Mouse (Mus musculus): Measurements from ENCODE around the gene Mrc1. TPM values are rescaled to one million over a fixed set of nuclear protein-coding genes. Genes with fewer than 3 reads are reported as not detected.

The Mrc1 gene
- polyA plus RNA-seq, 1 experiment from 2014 or later: 4.9 TPM

- Histone ChIP-seq H3K9me3 (replicated peaks; ENCODE audit: control insufficient read depth, low read length) (no peaks in the 10 kb centered on the region), H3K27ac (ENCODE audit: low read length) (no peak overlapping the region), H3K36me3 (ENCODE audit: control insufficient read depth, insufficient read depth) (no peaks in the 10 kb centered on the region), H3K4me3 (ENCODE audit: low read length) (no peak overlapping the region), H3K4me2 (ENCODE audit: low read depth, low read length) (no peak overlapping the region), H3K4me1 (ENCODE audit: control insufficient read depth, insufficient read depth, low read length) (no peaks in the 10 kb centered on the region; the same call in 1 of the 2 replicates), H3K9ac (ENCODE audit: low read length) (no peak overlapping the region), H3K27me3 (ENCODE audit: control insufficient read depth, insufficient read depth, low read length) (no peaks in the 10 kb centered on the region)
- no peak for ATAC-seq (replicated peaks; ENCODE audit: extremely low read depth, insufficient read depth, low FRiP score)
- 48% methylated on average over 2 of the region's 2 CpGs for WGBS
Observed at GRCm38 (mm10) chr2:14233983-14234382, 4.8 kb downstream of the Mrc1 start.

DNA sequence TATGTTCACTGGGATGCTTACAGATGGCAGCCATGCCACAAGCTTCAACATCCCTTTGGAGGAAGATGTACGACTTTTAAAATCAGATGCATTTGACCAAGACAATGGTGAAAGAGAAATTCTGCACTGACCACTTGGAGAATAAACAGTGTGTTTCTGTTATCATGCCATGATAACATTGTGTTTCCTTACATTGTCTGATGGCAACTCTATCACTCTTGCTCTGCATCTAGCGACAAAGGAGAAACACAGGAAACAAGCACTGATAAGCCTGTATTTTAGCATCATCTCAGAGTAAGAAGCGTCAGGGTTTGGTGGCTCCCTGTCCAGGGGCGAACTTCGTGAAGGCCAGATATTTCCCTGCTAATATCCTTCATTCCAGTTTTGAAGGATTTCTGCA lies 6.1 kb downstream of the Mrc1 start:
- no peaks in the 10 kb centered on the region for H3K9me3 ChIP-seq (replicated peaks; ENCODE audit: control insufficient read depth, low read length)
- H3K4me1 ChIP-seq (ENCODE audit: control insufficient read depth, insufficient read depth, low read length): peaks cover 7% of the 10 kb centered on the region; the same call in 1 of the 2 replicates
- ATAC-seq (replicated peaks; ENCODE audit: extremely low read depth, insufficient read depth, low FRiP score): no peak
- no peaks in the 10 kb centered on the region for H3K36me3 ChIP-seq (ENCODE audit: control insufficient read depth, insufficient read depth)
- H3K4me2 ChIP-seq (ENCODE audit: low read depth, low read length): no peak overlapping the region
- no peaks in the 10 kb centered on the region for H3K27me3 ChIP-seq (ENCODE audit: control insufficient read depth, insufficient read depth, low read length)
- H3K27ac ChIP-seq (ENCODE audit: low read length): no peak overlapping the region
- 51% methylated on average over 5 of the region's 5 CpGs for WGBS
- no peak overlapping the region for H3K4me3 ChIP-seq (ENCODE audit: low read length)
- H3K9ac ChIP-seq (ENCODE audit: low read length): no peak overlapping the region

DNA sequence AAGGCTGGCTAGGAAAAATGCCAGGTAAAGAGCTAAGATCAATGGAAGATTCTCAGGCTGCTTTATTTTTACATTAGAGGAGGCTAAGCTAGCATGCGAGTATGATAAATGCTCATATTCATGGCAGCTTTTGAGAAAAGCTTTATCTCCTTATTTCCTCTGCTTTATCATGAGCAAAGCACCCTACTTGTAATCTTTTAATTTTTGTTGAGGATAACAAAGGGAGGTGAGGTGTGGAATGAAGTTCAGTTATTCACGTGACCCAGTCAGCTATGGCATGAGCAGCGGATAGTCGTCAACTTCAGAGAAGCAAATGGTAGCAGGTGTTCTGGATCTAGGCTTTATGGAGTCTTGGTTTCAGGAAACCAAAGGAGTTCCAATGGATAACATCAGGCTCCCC lies 7.7 kb downstream of the Mrc1 start:
- ATAC-seq (replicated peaks; ENCODE audit: extremely low read depth, insufficient read depth, low FRiP score): no peak
- no peak overlapping the region for H3K4me3 ChIP-seq (ENCODE audit: low read length)
- H3K27ac ChIP-seq (ENCODE audit: low read length): no peak overlapping the region
- no peak overlapping the region for H3K9ac ChIP-seq (ENCODE audit: low read length)
- no peak overlapping the region for H3K4me2 ChIP-seq (ENCODE audit: low read depth, low read length)
- WGBS: 79% methylated on average over 4 of the region's 4 CpGs
- no peaks in the 10 kb centered on the region for H3K36me3 ChIP-seq (ENCODE audit: control insufficient read depth, insufficient read depth)
- H3K4me1 ChIP-seq (ENCODE audit: control insufficient read depth, insufficient read depth, low read length): peaks cover 7% of the 10 kb centered on the region; the same call in 1 of the 2 replicates
- H3K9me3 ChIP-seq (replicated peaks; ENCODE audit: control insufficient read depth, low read length): no peaks in the 10 kb centered on the region
- no peaks in the 10 kb centered on the region for H3K27me3 ChIP-seq (ENCODE audit: control insufficient read depth, insufficient read depth, low read length)

DNA sequence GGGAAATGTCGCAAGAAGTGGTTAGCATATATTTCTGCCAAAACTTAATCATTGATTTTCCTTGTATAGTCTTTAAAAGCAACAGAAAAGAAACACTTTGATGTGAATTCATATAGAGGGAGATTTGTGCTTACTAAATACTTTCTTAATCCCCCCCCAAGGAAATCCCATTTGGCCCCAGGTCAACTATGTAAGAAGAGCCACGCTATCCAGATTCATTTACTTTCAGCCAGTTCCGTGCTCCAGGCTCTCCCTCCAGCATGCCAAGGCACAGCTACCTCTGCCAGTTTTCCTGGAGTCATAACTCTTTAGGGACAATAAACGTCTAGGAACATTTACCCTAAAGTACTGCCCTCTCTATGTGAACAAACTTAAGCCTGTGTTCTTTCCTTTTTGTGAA lies 8.5 kb downstream of the Mrc1 start:
- Histone ChIP-seq H3K4me2 (ENCODE audit: low read depth, low read length) (no peak overlapping the region), H3K4me1 (ENCODE audit: control insufficient read depth, insufficient read depth, low read length) (peaks cover 7% of the 10 kb centered on the region; the same call in 1 of the 2 replicates), H3K27ac (ENCODE audit: low read length) (no peak overlapping the region), H3K9me3 (replicated peaks; ENCODE audit: control insufficient read depth, low read length) (no peaks in the 10 kb centered on the region), H3K9ac (ENCODE audit: low read length) (no peak overlapping the region), H3K4me3 (ENCODE audit: low read length) (no peak overlapping the region), H3K36me3 (ENCODE audit: control insufficient read depth, insufficient read depth) (no peaks in the 10 kb centered on the region), H3K27me3 (ENCODE audit: control insufficient read depth, insufficient read depth, low read length) (no peaks in the 10 kb centered on the region)
- no peak for ATAC-seq (replicated peaks; ENCODE audit: extremely low read depth, insufficient read depth, low FRiP score)
- WGBS: 44% methylated on average over 4 of the region's 4 CpGs

DNA sequence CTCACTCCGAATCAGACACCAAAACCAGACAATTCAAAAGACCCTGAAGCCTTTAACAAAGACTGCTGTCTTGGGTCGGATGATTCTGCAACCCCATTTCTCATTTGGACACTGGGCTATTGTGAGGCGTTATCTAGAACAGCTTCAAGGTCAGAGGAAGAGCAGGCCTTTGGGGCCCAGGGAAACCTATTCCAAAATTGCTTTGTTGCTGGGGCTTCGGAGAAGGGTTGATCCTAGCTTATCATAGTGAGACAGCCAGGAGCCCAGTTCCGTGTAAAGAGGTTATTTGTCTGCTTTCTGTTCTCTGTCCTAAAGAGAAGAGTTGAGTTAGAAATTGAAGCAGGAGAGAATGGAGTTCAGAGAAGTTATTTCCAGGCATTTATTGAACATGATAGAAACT lies 10.0 kb downstream of the Mrc1 start:
- Histone ChIP-seq H3K36me3 (ENCODE audit: control insufficient read depth, insufficient read depth) (no peaks in the 10 kb centered on the region), H3K27me3 (ENCODE audit: control insufficient read depth, insufficient read depth, low read length) (no peaks in the 10 kb centered on the region), H3K4me3 (ENCODE audit: low read length) (no peak overlapping the region), H3K9me3 (replicated peaks; ENCODE audit: control insufficient read depth, low read length) (no peaks in the 10 kb centered on the region), H3K4me1 (ENCODE audit: control insufficient read depth, insufficient read depth, low read length) (peaks cover 7% of the 10 kb centered on the region; the same call in 1 of the 2 replicates), H3K4me2 (ENCODE audit: low read depth, low read length) (no peak overlapping the region), H3K27ac (ENCODE audit: low read length) (no peak overlapping the region), H3K9ac (ENCODE audit: low read length) (no peak overlapping the region)
- ATAC-seq (replicated peaks; ENCODE audit: extremely low read depth, insufficient read depth, low FRiP score): no peak
- WGBS: 31% methylated on average over 5 of the region's 5 CpGs

DNA sequence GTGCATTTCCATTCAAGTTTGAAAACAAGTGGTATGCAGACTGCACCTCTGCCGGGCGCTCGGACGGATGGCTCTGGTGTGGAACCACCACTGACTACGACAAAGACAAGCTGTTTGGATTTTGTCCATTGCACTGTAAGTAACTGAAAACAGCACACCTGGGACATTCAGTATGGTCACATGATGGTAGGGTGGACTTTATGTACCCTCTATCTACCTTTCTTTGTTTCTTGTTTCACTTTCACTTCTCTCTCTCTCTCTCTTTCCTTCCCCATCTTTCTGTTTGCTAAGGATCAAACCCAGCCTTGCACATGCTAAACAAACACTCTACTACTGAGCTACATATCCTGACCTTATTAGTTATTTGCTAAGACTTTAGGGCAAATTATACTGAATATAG lies 15.0 kb downstream of the Mrc1 start:
- H3K9ac ChIP-seq (ENCODE audit: low read length): no peak overlapping the region
- no peaks in the 10 kb centered on the region for H3K9me3 ChIP-seq (replicated peaks; ENCODE audit: control insufficient read depth, low read length)
- no peaks in the 10 kb centered on the region for H3K36me3 ChIP-seq (ENCODE audit: control insufficient read depth, insufficient read depth)
- no peaks in the 10 kb centered on the region for H3K27me3 ChIP-seq (ENCODE audit: control insufficient read depth, insufficient read depth, low read length)
- no peak for ATAC-seq (replicated peaks; ENCODE audit: extremely low read depth, insufficient read depth, low FRiP score)
- H3K4me2 ChIP-seq (ENCODE audit: low read depth, low read length): no peak overlapping the region
- 75% methylated on average over 5 of the region's 5 CpGs for WGBS
- H3K4me1 ChIP-seq (ENCODE audit: control insufficient read depth, insufficient read depth, low read length): peaks cover 5% of the 10 kb centered on the region; the same call in 1 of the 2 replicates
- no peak overlapping the region for H3K27ac ChIP-seq (ENCODE audit: low read length)
- H3K4me3 ChIP-seq (ENCODE audit: low read length): no peak overlapping the region

- Histone ChIP-seq H3K4me2 (ENCODE audit: low read depth, low read length) (no peak overlapping the region), H3K4me3 (ENCODE audit: low read length) (no peak overlapping the region), H3K4me1 (ENCODE audit: control insufficient read depth, insufficient read depth, low read length) (peaks cover under 1% of the 10 kb centered on the region; the same call in 1 of the 2 replicates), H3K9me3 (replicated peaks; ENCODE audit: control insufficient read depth, low read length) (no peaks in the 10 kb centered on the region), H3K36me3 (ENCODE audit: control insufficient read depth, insufficient read depth) (no peaks in the 10 kb centered on the region), H3K27ac (ENCODE audit: low read length) (no peak overlapping the region), H3K27me3 (ENCODE audit: control insufficient read depth, insufficient read depth, low read length) (no peaks in the 10 kb centered on the region), H3K9ac (ENCODE audit: low read length) (no peak overlapping the region)
- ATAC-seq (replicated peaks; ENCODE audit: extremely low read depth, insufficient read depth, low FRiP score): no peak
- WGBS: 81% methylated on average over 2 of the region's 2 CpGs
Observed at GRCm38 (mm10) chr2:14244668-14245067, 15.5 kb downstream of the Mrc1 start.

DNA sequence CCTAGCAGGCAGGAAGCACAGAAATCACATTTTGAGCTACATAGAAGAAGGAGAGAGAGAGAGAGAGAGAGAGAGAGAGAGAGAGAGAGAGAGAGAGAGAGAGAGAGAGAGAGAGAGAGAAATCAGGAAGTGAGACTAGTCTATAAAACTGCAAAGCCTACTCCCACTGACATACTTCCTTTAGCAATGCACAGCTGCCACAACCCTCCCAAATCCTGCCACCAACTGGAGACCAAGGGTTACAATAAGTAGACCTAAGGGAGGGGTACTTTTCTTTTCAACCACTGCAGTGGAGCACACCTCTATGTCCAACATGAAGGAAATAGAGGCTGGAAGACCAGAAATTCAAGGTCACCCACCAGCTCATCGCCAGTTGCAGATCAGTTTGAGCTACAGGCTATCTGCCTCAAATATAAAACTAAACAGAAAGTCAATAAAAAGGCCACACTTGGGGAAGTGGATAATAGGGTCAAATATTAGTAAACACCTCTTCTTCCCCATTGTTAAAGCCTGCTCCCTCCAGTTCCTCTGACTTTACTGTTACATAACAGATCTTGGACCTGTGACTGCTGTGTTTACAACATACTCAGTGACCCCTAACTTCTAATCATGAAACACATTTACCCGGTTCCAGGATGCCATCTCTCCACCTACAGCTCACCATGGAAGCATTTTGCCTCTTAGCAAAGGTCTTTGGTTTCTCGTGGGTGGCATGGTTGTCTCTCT lies 20.8 kb downstream of the Mrc1 start:
- Histone ChIP-seq H3K27me3 (ENCODE audit: control insufficient read depth, insufficient read depth, low read length) (no peaks in the 10 kb centered on the region), H3K4me3 (ENCODE audit: low read length) (no peak overlapping the region), H3K36me3 (ENCODE audit: control insufficient read depth, insufficient read depth) (no peaks in the 10 kb centered on the region), H3K4me2 (ENCODE audit: low read depth, low read length) (no peak overlapping the region), H3K27ac (ENCODE audit: low read length) (no peak overlapping the region), H3K9me3 (replicated peaks; ENCODE audit: control insufficient read depth, low read length) (no peaks in the 10 kb centered on the region), H3K4me1 (ENCODE audit: control insufficient read depth, insufficient read depth, low read length) (no peaks in the 10 kb centered on the region), H3K9ac (ENCODE audit: low read length) (no peak overlapping the region)
- no peak for ATAC-seq (replicated peaks; ENCODE audit: extremely low read depth, insufficient read depth, low FRiP score)
- WGBS: 72% methylated on average over 3 of the region's 3 CpGs

DNA sequence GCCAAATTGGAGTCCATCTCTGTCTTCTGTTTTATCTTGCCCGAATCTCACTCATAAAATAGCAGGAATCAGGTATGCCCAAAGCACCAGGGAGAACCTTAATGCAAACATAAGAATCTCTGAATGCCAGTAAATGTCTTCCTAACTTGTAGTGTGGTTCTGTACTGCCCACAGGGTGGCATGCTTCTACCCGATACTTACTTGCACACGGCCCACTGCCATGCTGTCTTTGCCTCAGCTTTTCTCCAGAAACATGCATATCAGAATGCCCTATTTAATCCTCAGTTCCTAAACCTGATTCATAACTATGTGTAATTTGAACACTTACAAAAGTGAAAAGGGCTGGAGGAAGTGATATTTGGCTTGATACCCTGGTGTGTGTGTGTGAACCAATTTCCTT lies 22.7 kb downstream of the Mrc1 start:
- no peak for ATAC-seq (replicated peaks; ENCODE audit: extremely low read depth, insufficient read depth, low FRiP score)
- H3K27me3 ChIP-seq (ENCODE audit: control insufficient read depth, insufficient read depth, low read length): no peaks in the 10 kb centered on the region
- no peaks in the 10 kb centered on the region for H3K36me3 ChIP-seq (ENCODE audit: control insufficient read depth, insufficient read depth)
- H3K9me3 ChIP-seq (replicated peaks; ENCODE audit: control insufficient read depth, low read length): no peaks in the 10 kb centered on the region
- no peak overlapping the region for H3K27ac ChIP-seq (ENCODE audit: low read length)
- H3K4me3 ChIP-seq (ENCODE audit: low read length): no peak overlapping the region
- H3K4me2 ChIP-seq (ENCODE audit: low read depth, low read length): no peak overlapping the region
- no peaks in the 10 kb centered on the region for H3K4me1 ChIP-seq (ENCODE audit: control insufficient read depth, insufficient read depth, low read length)
- 82% methylated on average over 3 of the region's 3 CpGs for WGBS
- no peak overlapping the region for H3K9ac ChIP-seq (ENCODE audit: low read length)

Data from heart, embryonic 16.5 days (tissue).